Mouse (Mus musculus) 3T3-L1 (cell line): ENCODE measurements around the gene Ube2cbp.

Source experiments
- DNase-seq: peaks from one replicate; pipeline ENCODE4 v3.0.0-alpha.2; 2015; ENCODE audit warnings: low read depth, low spot score

The Ube2cbp gene

GRCm38 (mm10) chr9:86435510-86435909 is 29.2 kb downstream of the Ube2cbp start:
- no peak for DNase-seq

GRCm38 (mm10) chr9:86423331-86423730 is 41.4 kb downstream of the Ube2cbp start:
- DNase-seq, result no peak

DNA sequence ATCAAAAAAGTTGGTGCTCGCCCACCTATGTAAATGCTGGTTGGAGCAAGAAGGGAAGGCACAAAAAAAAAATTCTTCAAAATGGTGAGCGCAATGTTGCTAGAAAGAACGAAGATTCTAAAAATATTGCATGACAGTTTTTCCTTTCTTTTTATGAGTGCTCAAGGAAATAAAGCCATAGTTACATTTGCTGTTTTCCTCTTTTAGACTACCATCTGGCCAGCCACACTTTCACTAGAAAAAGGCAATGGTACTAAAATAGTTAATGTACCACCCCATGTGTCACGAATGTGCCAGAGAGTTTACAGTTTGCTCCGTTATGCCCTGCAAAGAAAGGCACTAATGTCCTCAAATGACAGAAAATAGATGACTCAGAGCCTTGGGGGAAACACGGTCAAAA is 45.4 kb downstream of the Ube2cbp start:
- no peak for DNase-seq

GRCm38 (mm10) chr9:86417971-86418370 is 46.8 kb downstream of the Ube2cbp start:
- DNase-seq, result no peak

GRCm38 (mm10) chr9:86395785-86396184 is 69.0 kb downstream of the Ube2cbp start:
- DNase-seq, result peak; percentile 3

DNA sequence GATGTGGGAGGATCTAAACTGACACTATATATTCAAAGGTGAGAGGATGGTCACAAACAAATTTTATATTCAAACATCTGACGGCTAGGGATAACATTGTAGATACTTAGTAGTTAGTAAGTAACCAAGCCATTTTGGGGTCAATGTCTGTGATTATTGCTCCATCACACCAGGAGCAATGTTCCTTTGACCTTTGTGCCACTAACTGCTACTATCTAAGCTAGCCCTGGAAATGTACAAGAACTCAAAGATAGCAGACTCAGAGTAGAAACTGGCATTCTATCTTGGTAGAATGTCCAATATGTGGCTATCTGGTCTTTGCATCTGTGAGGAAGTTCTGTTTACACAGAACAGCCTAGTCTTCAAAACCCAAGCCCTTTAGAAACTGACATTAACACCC is 69.7 kb downstream of the Ube2cbp start:
- DNase-seq, result no peak

- no peak for DNase-seq
Observed at GRCm38 (mm10) chr9:86393586-86394272, 71.0 kb downstream of the Ube2cbp start.

DNA sequence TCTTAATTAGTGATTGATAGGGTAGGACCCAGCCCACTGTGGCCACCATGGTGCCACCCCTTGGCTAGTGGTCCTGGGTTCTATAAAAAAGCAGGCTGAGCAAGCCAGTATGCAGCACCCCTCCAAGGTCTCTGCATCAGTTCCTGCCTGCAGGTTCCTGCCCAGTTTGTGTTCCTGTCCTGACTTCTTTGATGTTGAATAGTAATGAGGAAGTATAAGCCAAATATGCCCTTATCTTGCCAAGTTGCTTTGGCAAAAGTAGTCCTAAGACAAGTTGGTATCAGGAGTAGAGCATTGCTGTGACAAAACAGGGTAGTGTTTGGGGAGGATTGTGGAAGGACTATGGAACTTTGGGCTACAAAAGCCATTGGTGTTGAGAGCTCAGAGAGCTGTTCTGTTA is 73.3 kb downstream of the Ube2cbp start:
- DNase-seq, result no peak

GRCm38 (mm10) chr9:86390713-86391112 is 74.0 kb downstream of the Ube2cbp start:
- DNase-seq, result no peak

- no peak for DNase-seq
Observed at GRCm38 (mm10) chr9:86388538-86388937, 76.2 kb downstream of the Ube2cbp start.

DNA sequence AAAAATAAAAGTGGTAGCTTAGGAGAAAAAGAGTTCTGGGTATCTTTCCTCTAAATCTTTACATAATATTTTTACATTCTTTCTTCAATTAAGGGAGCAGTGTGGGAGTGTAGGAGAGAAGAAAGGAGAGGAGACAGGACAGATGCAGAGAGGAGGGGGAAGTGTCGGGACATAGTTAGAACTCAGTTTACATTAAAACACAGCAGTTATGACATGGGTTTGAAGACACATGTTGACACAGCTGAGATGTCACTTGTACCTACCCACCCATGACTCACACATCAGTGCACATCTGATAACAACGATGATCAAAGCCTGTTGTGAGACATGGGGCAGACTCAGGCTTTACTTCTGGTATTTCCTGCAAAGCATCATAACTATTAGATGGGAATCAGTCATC is 87.8 kb downstream of the Ube2cbp start:
- no peak for DNase-seq

GRCm38 (mm10) chr9:86372783-86373567 is 91.8 kb downstream of the Ube2cbp start:
- DNase-seq, result no peak

DNA sequence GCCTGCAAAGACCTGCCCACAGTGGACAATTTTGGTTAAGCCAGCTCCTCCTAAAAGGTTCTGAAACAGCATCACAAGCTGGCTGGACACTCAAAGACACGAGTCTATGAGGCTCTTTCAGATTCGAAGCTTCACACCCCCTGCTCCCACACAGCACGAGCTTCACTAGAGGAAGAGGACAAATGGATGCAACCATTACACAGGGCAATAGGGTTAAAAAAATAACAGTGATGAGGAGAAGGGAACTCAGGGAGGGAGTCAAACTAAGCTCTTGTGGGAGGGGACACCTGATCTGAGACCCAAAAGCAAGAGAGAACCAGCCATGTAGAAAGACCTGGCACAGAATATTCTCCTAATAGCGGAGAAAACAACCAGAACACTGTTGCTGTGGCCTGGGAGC is 95.5 kb downstream of the Ube2cbp start:
- no peak for DNase-seq

DNA sequence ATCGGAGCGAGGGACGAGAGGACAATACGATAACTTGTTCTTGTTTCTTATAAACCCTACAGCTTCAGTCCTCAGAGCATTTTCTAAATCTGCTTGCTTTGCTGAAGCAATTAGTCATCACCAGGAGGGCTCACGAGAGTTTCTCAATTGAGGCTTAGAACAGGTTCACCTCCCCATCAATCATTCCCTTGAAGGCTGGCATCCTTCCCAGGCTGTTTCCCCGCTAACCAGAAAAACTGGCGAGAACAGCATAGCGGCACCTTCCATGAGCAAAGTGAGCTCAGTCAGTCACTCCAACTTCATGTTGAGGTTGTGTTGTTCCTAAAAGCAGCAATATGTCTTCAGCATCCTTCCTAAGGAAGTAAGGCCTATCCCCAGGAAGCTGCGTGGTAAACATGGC is 104.2 kb downstream of the Ube2cbp start:
- DNase-seq, result peak; percentile 64

DNA sequence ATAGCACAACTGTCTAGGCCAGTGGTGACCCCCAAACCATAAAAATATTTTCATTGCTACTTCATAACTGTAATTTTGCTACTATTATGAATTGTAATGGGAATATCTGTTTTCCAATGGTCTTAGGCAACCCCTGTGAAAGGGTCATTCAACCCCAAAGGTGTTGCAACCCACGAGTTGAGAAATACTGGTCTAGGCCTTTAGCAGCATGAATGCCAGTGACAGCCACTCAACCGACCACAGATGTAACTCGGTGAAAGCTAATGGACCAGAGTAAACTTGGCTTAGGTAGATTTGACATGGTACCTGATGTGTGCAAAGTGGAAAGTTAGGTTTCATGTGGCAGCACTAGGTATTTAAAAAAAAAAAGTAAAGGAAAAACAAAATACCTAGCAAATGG is 108.9 kb downstream of the Ube2cbp start:
- DNase-seq, result no peak

- no peak for DNase-seq
Observed at GRCm38 (mm10) chr9:86351491-86351890, 113.3 kb downstream of the Ube2cbp start.

- no peak for DNase-seq
Observed at GRCm38 (mm10) chr9:86336792-86337191, 128.0 kb downstream of the Ube2cbp start.

GRCm38 (mm10) chr9:86336361-86336760 is 128.4 kb downstream of the Ube2cbp start:
- DNase-seq, result peak; percentile 11

- DNase-seq, result no peak
Observed at GRCm38 (mm10) chr9:86335588-86335987, 129.2 kb downstream of the Ube2cbp start.

DNA sequence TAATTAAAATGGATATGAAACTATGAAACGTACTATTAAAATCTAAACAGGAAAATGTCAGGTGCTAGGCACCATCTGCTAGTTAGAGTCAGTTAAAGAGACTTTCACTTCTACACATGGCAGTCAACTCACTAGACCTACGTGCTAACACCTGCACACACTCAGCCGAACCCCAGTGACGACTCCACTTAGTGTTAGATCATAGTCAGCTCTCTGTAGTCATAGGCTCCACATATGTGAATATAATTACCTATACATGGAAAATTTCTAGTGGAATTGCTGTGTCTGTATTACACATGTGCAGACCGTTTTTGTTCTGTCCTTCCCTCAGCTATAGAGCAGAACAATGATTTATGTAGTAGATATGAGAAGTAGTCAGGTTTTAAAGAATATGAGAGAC is 130.4 kb downstream of the Ube2cbp start:
- no peak for DNase-seq

DNA sequence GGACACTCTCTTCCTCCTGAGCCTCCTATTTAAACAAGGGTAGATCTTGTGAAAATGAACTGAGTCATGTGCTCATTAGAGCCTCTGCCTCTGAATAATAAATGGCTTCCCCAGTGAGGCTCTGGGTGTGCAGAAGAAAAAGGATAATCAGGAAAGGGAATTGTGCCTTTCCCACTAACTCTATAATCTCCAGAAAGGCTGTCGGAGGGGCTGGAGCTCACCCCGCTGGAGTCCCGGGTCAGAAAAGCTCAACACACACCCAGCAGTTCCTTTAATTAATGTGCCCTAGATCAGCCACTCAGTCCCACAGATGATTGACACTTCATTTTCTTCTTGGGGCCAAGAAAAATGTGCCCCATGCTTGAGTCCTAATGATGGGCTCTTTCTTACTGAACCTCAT is 134.2 kb downstream of the Ube2cbp start:
- no peak for DNase-seq

GRCm38 (mm10) chr9:86328270-86328669 is 136.5 kb downstream of the Ube2cbp start:
- no peak for DNase-seq

GRCm38 (mm10) chr9:86327341-86327740 is 137.4 kb downstream of the Ube2cbp start:
- no peak for DNase-seq
